Mouse (Mus musculus): ENCODE measurements around the gene Vwa2. TPM values are rescaled to one million over a fixed set of nuclear protein-coding genes. Genes with fewer than 3 reads are reported as not detected.

Vwa2 gene
- polyA plus RNA-seq (2012; fragmentation: generic; extraction: Trizol), result under 1 TPM in 1 of 2 experiments, not detected in 1; 0.02 TPM

DNA sequence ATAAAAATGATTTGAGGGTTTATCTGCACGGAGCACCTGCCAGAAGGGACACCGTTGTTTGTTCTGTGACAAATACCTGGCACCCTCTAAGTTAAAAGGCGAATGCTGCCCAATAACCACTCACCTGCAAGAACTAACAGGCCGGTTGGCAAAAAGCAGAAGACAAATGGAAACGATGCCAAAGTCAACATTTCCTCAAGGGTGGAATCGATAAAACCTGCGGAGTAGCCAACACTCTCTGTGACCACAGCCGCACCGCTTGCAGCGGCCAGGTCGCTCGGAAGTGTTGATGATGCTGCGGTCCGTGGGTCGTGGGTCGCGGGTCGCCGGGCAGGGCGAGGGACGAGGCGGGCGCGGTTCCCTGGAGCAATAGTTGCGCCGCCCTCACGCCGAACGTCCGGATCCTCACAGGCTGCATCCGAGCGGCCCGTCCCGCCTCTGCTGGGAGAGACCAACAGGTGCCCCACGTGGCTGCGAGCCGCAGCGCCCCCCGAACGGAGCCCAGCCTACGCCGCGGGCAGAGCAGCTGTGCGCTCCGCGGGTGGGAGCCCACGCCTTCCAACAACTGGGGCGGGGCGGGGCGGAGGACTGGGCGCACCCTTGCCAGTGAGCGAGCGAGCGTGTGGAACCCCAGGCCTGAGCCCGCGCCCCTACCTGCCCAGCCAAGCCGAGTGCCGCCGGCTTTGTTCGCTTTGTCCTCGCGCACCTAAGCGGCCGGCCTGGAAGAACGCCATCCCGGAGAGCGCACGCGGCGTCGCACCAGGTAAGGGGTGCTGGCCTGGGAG lies at the start of gene Vwa2:
TSS of gene Vwa2 (plus strand) at position 434 of the 785 bp plus-strand sequence.

DNA sequence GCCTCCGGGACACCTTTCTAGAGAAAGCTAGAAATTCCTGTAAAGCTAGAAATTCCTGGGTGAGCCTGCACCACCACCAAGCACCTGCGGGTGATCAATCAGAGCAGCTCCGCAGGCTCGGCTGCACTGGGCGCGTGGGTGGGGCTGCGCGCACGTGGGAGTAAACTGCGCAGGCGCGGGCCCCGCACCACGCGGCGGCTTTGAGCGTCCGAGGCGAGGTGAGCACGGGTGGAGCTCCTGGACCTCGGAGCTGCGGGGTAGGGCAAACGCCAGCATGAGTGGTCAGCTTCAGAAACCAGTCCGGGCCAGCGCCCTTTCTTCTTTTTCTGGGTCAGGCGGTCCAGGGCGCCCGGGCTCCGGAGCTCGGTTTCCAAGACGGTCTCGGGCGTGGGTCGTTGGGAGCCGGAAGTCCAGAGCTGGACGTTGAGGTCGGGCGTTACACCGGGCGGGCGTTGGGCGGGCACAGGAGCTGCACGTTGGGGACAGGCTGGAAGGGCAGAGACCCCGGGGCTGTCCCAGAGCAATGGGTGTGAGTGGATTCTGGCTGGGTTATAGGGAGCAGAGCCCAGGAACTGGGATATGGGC lies 47.9 kb upstream of the Vwa2 start, which contains the start of gene Tdrd1:
TSS of gene Tdrd1 (plus strand) at position 163 of the 585 bp plus-strand sequence.

Other genes with a start within 250 kb of the Vwa2 start
- gene Adrb1, start 152.1 kb upstream of the Vwa2 start, polyA plus RNA-seq (2012; fragmentation: generic; extraction: Trizol), result not detected
- gene Ccdc186, start 52.1 kb upstream of the Vwa2 start, polyA plus RNA-seq (2012; fragmentation: generic; extraction: Trizol), result 1 to 10 TPM in 1 of 2 experiments, under 1 TPM in 1; 0.16 to 3.5 TPM
- gene Tdrd1, start 48.0 kb upstream of the Vwa2 start, polyA plus RNA-seq (2012; fragmentation: generic; extraction: Trizol), result not detected
- 1 to 10 TPM in 1 of 2 experiments, under 1 TPM in 1; 0.04 to 1.0 TPM for gene Afap1l2, start 134.0 kb downstream of the Vwa2 start, polyA plus RNA-seq (2012; fragmentation: generic; extraction: Trizol)